Mouse (Mus musculus) CH12.LX (cell line): ENCODE results near the gene Bsdc1. TPM values are rescaled to one million over a fixed set of nuclear protein-coding genes. Genes with fewer than 3 reads are reported as not detected.

Source experiments
- DNase-seq: peaks from one replicate; pipeline ENCODE4 v3.0.0-alpha.2; 2013; ENCODE audit errors: extremely low read depth
- H3K27ac ChIP-seq: 2 replicates; pipeline ENCODE4 v1.5.1; 2012; ENCODE audit warnings: low read depth, mild to moderate bottlenecking, control low read depth, moderate library complexity; ENCODE audit not compliant: insufficient read depth
- H3K27me3 ChIP-seq: replicated peaks from 2 replicates; pipeline ENCODE3; 2012; ENCODE audit warnings: inconsistent platforms
- H3K36me3 ChIP-seq, 2 experiments: replicated peaks in 1 of 2; 2 replicates each; pipeline versions ENCODE3 to v1.6.1; 2012; ENCODE audit warnings: inconsistent platforms in 1 of 2, low read length in 1 of 2, mild to moderate bottlenecking in 1 of 2, mixed read lengths in 1 of 2, moderate library complexity in 1 of 2; ENCODE audit not compliant: control insufficient read depth in 1 of 2, insufficient read depth in 1 of 2
- H3K4me1 ChIP-seq, 2 experiments: 2 replicates each; pipeline ENCODE4 v1.6.1; 2012; ENCODE audit warnings: inconsistent platforms in 1 of 2, moderate library complexity in 1 of 2; ENCODE audit not compliant: insufficient read depth in 2 of 2, control insufficient read depth in 1 of 2
- H3K4me2 ChIP-seq: 2 replicates; pipeline ENCODE4 v1.6.1; 2012; ENCODE audit warnings: low read depth, mild to moderate bottlenecking, control low read depth; ENCODE audit not compliant: poor library complexity, insufficient read depth, severe bottlenecking
- H3K4me3 ChIP-seq, 3 experiments: fragments of 150-350 bp in 1 of 3; sonication (generic) in 1 of 3; replicated peaks in 1 of 3; 2 replicates each; pipeline versions ENCODE3 to v1.5.1; 2011 to 2012; ENCODE audit warnings: low read depth in 2 of 3, low read length in 2 of 3, mild to moderate bottlenecking in 2 of 3, moderate library complexity in 2 of 3, control low read depth in 1 of 3, improper control_type of control experiment in 1 of 3, inconsistent platforms in 1 of 3, mixed read lengths in 1 of 3; ENCODE audit not compliant: poor library complexity in 1 of 3
- H3K79me2 ChIP-seq: replicated peaks from 2 replicates; pipeline ENCODE4 v1.6.1; 2012; ENCODE audit warnings: mild to moderate bottlenecking, moderate library complexity; ENCODE audit not compliant: control insufficient read depth, poor library complexity, insufficient read depth, severe bottlenecking; ENCODE audit errors: extremely low read depth
- H3K9ac ChIP-seq: 2 replicates; pipeline ENCODE4 v1.6.1; 2012; ENCODE audit warnings: low read depth, mild to moderate bottlenecking, control low read depth, moderate library complexity; ENCODE audit not compliant: insufficient read depth
- H3K9me3 ChIP-seq: replicated peaks from 2 replicates; pipeline ENCODE3; 2012; ENCODE audit warnings: low read length, inconsistent platforms, mixed read lengths
- BHLHE40 ChIP-seq: IDR thresholded peaks from 2 replicates; pipeline ENCODE4 v1.6.1; 2011; ENCODE audit warnings: mild to moderate bottlenecking, low read depth, low read length, improper control_type of control experiment
- CHD1 ChIP-seq: IDR thresholded peaks from 2 replicates; pipeline ENCODE4 v1.6.1; 2012; ENCODE audit warnings: low read depth, low read length, improper control_type of control experiment, inconsistent platforms
- CTCF ChIP-seq, 2 experiments: IDR thresholded peaks in 1 of 2; conservative IDR thresholded peaks in 1 of 2; 2 replicates each; pipeline ENCODE4 v1.5.1; 2011 to 2012; ENCODE audit warnings: low read depth in 2 of 2, low read length in 2 of 2, improper control_type of control experiment in 1 of 2, inconsistent platforms in 1 of 2, mild to moderate bottlenecking in 1 of 2, moderate library complexity in 1 of 2
- ELF1 ChIP-seq: IDR thresholded peaks from 2 replicates; pipeline ENCODE4 v1.6.1; 2014; ENCODE audit warnings: low read depth, mild to moderate bottlenecking, inconsistent platforms, low read length, improper control_type of control experiment
- EP300 ChIP-seq: IDR thresholded peaks from 2 replicates; pipeline ENCODE4 v1.6.1; 2011; ENCODE audit warnings: low read length, improper control_type of control experiment
- ETS1 ChIP-seq: conservative IDR thresholded peaks from 2 replicates; pipeline ENCODE4 v1.6.1; 2012; ENCODE audit warnings: low read depth, mild to moderate bottlenecking, inconsistent platforms, low read length, improper control_type of control experiment, moderate library complexity
- GABPA ChIP-seq: IDR thresholded peaks from 2 replicates; pipeline ENCODE4 v1.6.1; 2012; ENCODE audit warnings: low read depth, low read length, improper control_type of control experiment, inconsistent platforms; ENCODE audit not compliant: insufficient replicate concordance
- IRF4 ChIP-seq: IDR thresholded peaks from 2 replicates; pipeline ENCODE4 v1.6.1; 2014; ENCODE audit warnings: low read depth, mild to moderate bottlenecking, inconsistent platforms, low read length, improper control_type of control experiment
- JUN ChIP-seq: IDR thresholded peaks from 2 replicates; pipeline ENCODE4 v1.6.1; 2011; ENCODE audit warnings: low read depth, mild to moderate bottlenecking, low read length, improper control_type of control experiment, moderate library complexity; ENCODE audit not compliant: insufficient read depth
- JUND ChIP-seq: conservative IDR thresholded peaks from 2 replicates; pipeline ENCODE4 v1.6.1; 2011; ENCODE audit warnings: low read depth, low read length, improper control_type of control experiment
- KAT2A ChIP-seq: IDR thresholded peaks from 2 replicates; pipeline ENCODE4 v1.6.1; 2012; ENCODE audit warnings: low read length, improper control_type of control experiment, inconsistent platforms; ENCODE audit not compliant: insufficient replicate concordance
- MAX ChIP-seq: IDR thresholded peaks from 2 replicates; pipeline ENCODE4 v1.6.1; 2011; ENCODE audit warnings: low read length, improper control_type of control experiment
- MEF2A ChIP-seq: IDR thresholded peaks from 2 replicates; pipeline ENCODE4 v1.6.1; 2014; ENCODE audit warnings: low read depth, mild to moderate bottlenecking, inconsistent platforms, low read length, improper control_type of control experiment, borderline replicate concordance
- MXI1 ChIP-seq: IDR thresholded peaks from 2 replicates; pipeline ENCODE4 v1.6.1; 2011; ENCODE audit warnings: mild to moderate bottlenecking, low read depth, low read length, improper control_type of control experiment
- MYC ChIP-seq: IDR thresholded peaks from 2 replicates; pipeline ENCODE4 v1.6.1; 2011; ENCODE audit warnings: low read depth, mild to moderate bottlenecking, improper control_type of control experiment, low read length
- NELFE ChIP-seq: IDR thresholded peaks from 2 replicates; pipeline ENCODE4 v1.6.1; 2011; ENCODE audit warnings: low read depth, low read length, improper control_type of control experiment
- PAX5 ChIP-seq: IDR thresholded peaks from 2 replicates; pipeline ENCODE4 v1.6.1; 2012; ENCODE audit warnings: low read length, inconsistent platforms, mixed read lengths
- POLR2AphosphoS2 ChIP-seq: IDR thresholded peaks from 2 replicates; pipeline ENCODE4 v1.6.1; 2011; ENCODE audit warnings: low read depth, low read length, improper control_type of control experiment
- RAD21 ChIP-seq: IDR thresholded peaks from 2 replicates; pipeline ENCODE4 v1.6.1; 2011; ENCODE audit warnings: low read depth, mild to moderate bottlenecking, low read length, improper control_type of control experiment, moderate library complexity
- SIN3A ChIP-seq: IDR thresholded peaks from 2 replicates; pipeline ENCODE4 v1.6.1; 2012; ENCODE audit warnings: low read length, improper control_type of control experiment, inconsistent platforms
- SMC3 ChIP-seq: IDR thresholded peaks from 2 replicates; pipeline ENCODE4 v1.6.1; 2011; ENCODE audit warnings: low read depth, low read length, improper control_type of control experiment
- TBP ChIP-seq: conservative IDR thresholded peaks from 2 replicates; pipeline ENCODE4 v1.6.1; 2011; ENCODE audit warnings: low read depth, low read length, improper control_type of control experiment
- USF1 ChIP-seq: IDR thresholded peaks from 2 replicates; pipeline ENCODE4 v1.6.1; 2014; ENCODE audit warnings: low read depth, mild to moderate bottlenecking, inconsistent platforms, low read length, improper control_type of control experiment
- USF2 ChIP-seq: conservative IDR thresholded peaks from 2 replicates; pipeline ENCODE4 v1.6.1; 2011; ENCODE audit warnings: low read depth, low read length, improper control_type of control experiment
- ZC3H11A ChIP-seq: IDR thresholded peaks from 2 replicates; pipeline ENCODE4 v1.6.1; 2012; ENCODE audit warnings: low read depth, mild to moderate bottlenecking, inconsistent platforms, low read length, improper control_type of control experiment
- ZKSCAN1 ChIP-seq: IDR thresholded peaks from 2 replicates; pipeline ENCODE4 v1.6.1; 2012; ENCODE audit warnings: low read depth, inconsistent platforms, low read length, improper control_type of control experiment, borderline replicate concordance
- ZMIZ1 ChIP-seq: IDR thresholded peaks from 2 replicates; pipeline ENCODE4 v1.6.1; 2012; ENCODE audit warnings: low read depth, mild to moderate bottlenecking, inconsistent platforms, low read length, improper control_type of control experiment
- dilution Hi-C: fragments of 300-500 bp; cut with MboI; formaldehyde crosslinking; loops from 2 replicates; pipeline ENCODE4 v1.14.3; 2020; ENCODE audit warnings: low sequenced_read_pairs; ENCODE audit not compliant: extremely low pct_unique_long_range_greater_than_20kb, extremely low pct_ligation_motif_present
- in situ Hi-C: fragments of 300-500 bp; cut with MboI; formaldehyde crosslinking; loops from 3 replicates; pipeline ENCODE4 v1.14.3; 2019; ENCODE audit warnings: low sequenced_read_pairs, low pct_ligation_motif_present, low pct_unique_long_range_greater_than_20kb, mixed read lengths
- polyA plus RNA-seq: library from polyadenylated mRNA; unstranded; fragments of >175 nt; gene quantifications from 2 replicates; pipeline ENCODE4 v1.2.1, GENCODE M21; 2012; ENCODE audit warnings: low read depth; ENCODE audit not compliant: insufficient read length
- total RNA-seq, 2 experiments: library from RNA; depleted of rRNA; stranded (reverse); fragments of 300-350 nt in 1 of 2; fragments of >200 nt in 1 of 2; gene quantifications; 2 replicates each; pipeline ENCODE4 v1.2.3; 2012 to 2014

Gene Bsdc1
- total and polyA plus RNA-seq, 3 experiments = 16.1 to 20.6 (median 20.4) TPM

GRCm38 (mm10) chr4:129451471-129452169 is 9.8 kb upstream of the Bsdc1 start:
- no peaks in the 10 kb centered on the region for H3K79me2 ChIP-seq
- no peak overlapping the region for H3K4me2 ChIP-seq
- no peak overlapping the region for H3K27ac ChIP-seq
- no peaks in the 10 kb centered on the region for H3K36me3 ChIP-seq
- in situ Hi-C loops = loop anchor here (10.0 kb wide), 2 partner anchors 237 to 317 kb away; partner anchors contain the start of gene Fndc5
- dilution Hi-C loops = no loop called here
- H3K9me3 ChIP-seq = no peaks in the 10 kb centered on the region
- no peak overlapping the region for H3K4me3 ChIP-seq
- DNase-seq = no peak
- TF ChIP-seq CTCF (conservative IDR thresholded peaks at IDR 0.05 in 1 of 2, IDR thresholded peaks at IDR 0.05 in 1 of 2; ENCODE audit: low read depth in 2 of 2, low read length in 2 of 2) = no peak
- TF ChIP-seq ELF1 = no peak
- no peak for TF ChIP-seq USF2
- TF ChIP-seq NELFE = no peak
- TF ChIP-seq ZMIZ1 = no peak
- no peak for TF ChIP-seq KAT2A
- no peak for TF ChIP-seq MYC
- no peak for TF ChIP-seq MXI1
- TF ChIP-seq PAX5 = no peak
- TF ChIP-seq JUN = no peak
- peaks cover 0 to 8% of the 10 kb centered on the region in 2 experiments; a peak in 2 of 4 replicates for H3K4me1 ChIP-seq
- H3K27me3 ChIP-seq = no peaks in the 10 kb centered on the region
- H3K9ac ChIP-seq = no peak overlapping the region

GRCm38 (mm10) chr4:129455265-129455664 is 6.1 kb upstream of the Bsdc1 start:
- no peaks in the 10 kb centered on the region for H3K27me3 ChIP-seq
- no peak overlapping the region for H3K4me2 ChIP-seq

More at GRCm38 (mm10) chr4:129455265-129455664, 6.1 kb upstream of the Bsdc1 start:
- H3K4me3 ChIP-seq = no peak overlapping the region
- no peak overlapping the region for H3K9ac ChIP-seq
- H3K27ac ChIP-seq = no peak overlapping the region
- H3K4me1 ChIP-seq = peaks cover 3 to 18% of the 10 kb centered on the region in 2 experiments
- peak; percentile 92 for DNase-seq
- in situ Hi-C loops (loop anchor here (5.0 to 10.0 kb wide), 3 partner anchors 103 to 320 kb away; partner anchors contain the start of gene Fndc5), dilution Hi-C loops (no loop called here)
- no peaks in the 10 kb centered on the region for H3K36me3 ChIP-seq
- TF ChIP-seq MYC = 0 out of 2 replicates have a peak, but pooled peaks have one; percentile 42
- peak; percentile 57 for TF ChIP-seq ZC3H11A
- no peak for TF ChIP-seq EP300
- peak; percentile 91 to 97 for TF ChIP-seq CTCF (conservative IDR thresholded peaks at IDR 0.05 in 1 of 2, IDR thresholded peaks at IDR 0.05 in 1 of 2; ENCODE audit: low read depth in 2 of 2, low read length in 2 of 2)
- TF ChIP-seq ELF1 = no peak
- TF ChIP-seq ZKSCAN1 = no peak
- TF ChIP-seq PAX5 = no peak
- TF ChIP-seq MAX = no peak
- no peak for TF ChIP-seq JUN
- no peak; the same call in none of the 2 replicates for TF ChIP-seq RAD21
- peak; percentile 47; the same call in 1 of the 2 replicates for TF ChIP-seq IRF4
- TF ChIP-seq MXI1 = peak; percentile 31; the same call in 1 of the 2 replicates
- no peak for TF ChIP-seq BHLHE40
- TF ChIP-seq POLR2AphosphoS2 = no peak
- TF ChIP-seq CHD1 = no peak
- no peak for TF ChIP-seq MEF2A
- TF ChIP-seq ETS1 = no peak
- TF ChIP-seq GABPA = no peak
- TF ChIP-seq NELFE = peak; percentile 53; the same call in 1 of the 2 replicates
- TF ChIP-seq SIN3A = 0 out of 2 replicates have a peak, but pooled peaks have one; percentile 46
- no peak for TF ChIP-seq USF1
- TF ChIP-seq TBP = no peak
- peak; percentile 84 for TF ChIP-seq SMC3
- no peak for TF ChIP-seq JUND
- H3K9me3 ChIP-seq = no peaks in the 10 kb centered on the region
- H3K79me2 ChIP-seq = no peaks in the 10 kb centered on the region
